Mouse (Mus musculus) midbrain, postnatal 0 days (tissue): ENCODE measurements around the gene Mzf1. TPM values are rescaled to one million over a fixed set of nuclear protein-coding genes. Genes with fewer than 3 reads are reported as not detected.

Experiments
- ATAC-seq: fragments of 200-750 bp; cut with Nextera tagmentation; 2 replicates; pipeline ENCODE4 v1.8.0; 2017; ENCODE audit warnings: moderate number of reproducible peaks, mild to moderate bottlenecking, moderate TSS enrichment, moderate library complexity; ENCODE audit not compliant: low FRiP score
- DNase-seq: peaks from one replicate; pipeline ENCODE4 v3.0.0-alpha.2; 2015; ENCODE audit warnings: low spot score
- H3K27ac ChIP-seq: fragments of 300-500 bp; sonication (generic); 2 replicates; pipeline ENCODE4 v1.5.1; 2014; ENCODE audit warnings: low read depth, mild to moderate bottlenecking, low read length, mixed read lengths
- H3K27me3 ChIP-seq: fragments of 300-500 bp; sonication (generic); 2 replicates; pipeline ENCODE4 v1.6.1; 2014; ENCODE audit warnings: low read length, control low read depth, mixed read lengths; ENCODE audit not compliant: insufficient read depth
- H3K36me3 ChIP-seq: fragments of 300-500 bp; sonication (generic); 2 replicates; pipeline ENCODE4 v1.6.1; 2014; ENCODE audit warnings: low read length, control low read depth, mixed read lengths; ENCODE audit not compliant: insufficient read depth
- H3K4me1 ChIP-seq: fragments of 300-500 bp; sonication (generic); 2 replicates; pipeline ENCODE4 v1.6.1; 2014; ENCODE audit warnings: mild to moderate bottlenecking, control low read depth, antibody characterized with exemption, low read length, mixed read lengths; ENCODE audit not compliant: insufficient read depth
- H3K4me2 ChIP-seq: fragments of 300-500 bp; sonication (generic); 2 replicates; pipeline ENCODE4 v1.6.1; 2014; ENCODE audit warnings: low read depth, mild to moderate bottlenecking, low read length, mixed read lengths; ENCODE audit not compliant: poor library complexity, severe bottlenecking
- H3K4me3 ChIP-seq: fragments of 300-500 bp; sonication (generic); 2 replicates; pipeline ENCODE4 v1.5.1; 2014; ENCODE audit warnings: low read depth, mild to moderate bottlenecking, low read length, moderate library complexity
- H3K9ac ChIP-seq: fragments of 300-500 bp; sonication (generic); replicated peaks from 2 replicates; pipeline ENCODE4 v1.6.1; 2014; ENCODE audit warnings: mild to moderate bottlenecking, low read length, moderate library complexity, mixed read lengths; ENCODE audit not compliant: poor library complexity, severe bottlenecking
- H3K9me3 ChIP-seq: fragments of 300-500 bp; sonication (generic); 2 replicates; pipeline ENCODE4 v1.6.1; 2016; ENCODE audit warnings: low read length, control low read depth
- CTCF ChIP-seq: IDR thresholded peaks from 2 replicates; pipeline ENCODE4 v1.5.1; 2016; ENCODE audit warnings: antibody characterized with exemption, mild to moderate bottlenecking
- WGBS: fragments of 180-500 bp; shearing (Covaris S2); extraction: QIAGEN DNeasy Blood & Tissue Kit; methylation state at CpG from one replicate; pipeline ENCODE4 v1.1.7; 2014; 5-methylcytosine and 5-hydroxymethylcytosine counted together
- polyA plus RNA-seq: library from polyadenylated mRNA; unstranded; fragments of >200 nt; fragmentation: Nextera tagmentation; extraction: Ambion mirVana; gene quantifications from 2 replicates; pipeline ENCODE4 v1.2.1, GENCODE M21; 2015
- total RNA-seq: library from RNA; depleted of rRNA; stranded (reverse); fragments of >200 nt; gene quantifications from 2 replicates; pipeline ENCODE4 v1.2.3, GENCODE M21; 2014; rRNA removed

Mzf1 gene
- total and polyA plus RNA-seq, 2 experiments from 2014 or later: 12.2 to 14.4 TPM

GRCm38 (mm10) chr7:12993148-12993547 is 61.4 kb downstream of the Mzf1 start:
- H3K9ac ChIP-seq: no peak overlapping the region
- H3K9me3 ChIP-seq: no peaks in the 10 kb centered on the region
- no peak overlapping the region for H3K27ac ChIP-seq
- 91% methylated on average over 10 of the region's 10 CpGs for WGBS
- no peak for DNase-seq
- H3K4me2 ChIP-seq: no peak overlapping the region
- TF ChIP-seq CTCF: no peak
- H3K4me3 ChIP-seq: no peak overlapping the region
- no peaks in the 10 kb centered on the region for H3K4me1 ChIP-seq
- H3K36me3 ChIP-seq: no peaks in the 10 kb centered on the region
- ATAC-seq: no peak
- H3K27me3 ChIP-seq: no peaks in the 10 kb centered on the region

Other genes starting within 250 kb of the Mzf1 start
- gene Zfp329, start 235.9 kb downstream of the Mzf1 start, total RNA-seq: 16.6 and 18.6 TPM in 2 replicates
- 16.1 and 22.3 TPM in 2 replicates for gene Zfp329, start 235.9 kb downstream of the Mzf1 start, polyA plus RNA-seq
- 11.8 and 18.4 TPM in 2 replicates for gene Zfp110, start 220.0 kb downstream of the Mzf1 start, total RNA-seq
- gene Zfp110, start 220.0 kb downstream of the Mzf1 start, polyA plus RNA-seq: 18.1 and 19.4 TPM in 2 replicates
- gene Zfp128, start 173.6 kb downstream of the Mzf1 start, total RNA-seq: 16.6 and 17.9 TPM in 2 replicates
- 2.0 and 3.0 TPM in 2 replicates for gene Zfp128, start 173.6 kb downstream of the Mzf1 start, polyA plus RNA-seq
- gene Zscan22, start 156.9 kb downstream of the Mzf1 start, total RNA-seq: 4.4 and 8.3 TPM in 2 replicates
- 2.6 and 3.7 TPM in 2 replicates for gene Zscan22, start 156.9 kb downstream of the Mzf1 start, polyA plus RNA-seq
- gene Rps5, start 132.5 kb downstream of the Mzf1 start, total RNA-seq: 1,185 and 1,542 TPM in 2 replicates
- 583 and 614 TPM in 2 replicates for gene Rps5, start 132.5 kb downstream of the Mzf1 start, polyA plus RNA-seq
- gene Rnf225, start 127.3 kb downstream of the Mzf1 start, total RNA-seq: 1.9 and 2.7 TPM in 2 replicates
- gene Rnf225, start 127.3 kb downstream of the Mzf1 start, polyA plus RNA-seq: 1.1 and 1.2 TPM in 2 replicates
- gene Zfp324, start 88.9 kb downstream of the Mzf1 start, total RNA-seq: 31.7 and 35.4 TPM in 2 replicates
- 7.7 and 9.0 TPM in 2 replicates for gene Zfp324, start 88.9 kb downstream of the Mzf1 start, polyA plus RNA-seq
- 11.9 and 13.0 TPM in 2 replicates for gene Zfp446, start 76.9 kb downstream of the Mzf1 start, total RNA-seq
- gene Zfp446, start 76.9 kb downstream of the Mzf1 start, polyA plus RNA-seq: 8.2 and 8.9 TPM in 2 replicates
- not detected in 2 replicates for gene Slc27a5, start 56.6 kb downstream of the Mzf1 start, total RNA-seq
- 0.18 and 0.21 TPM in 2 replicates for gene Slc27a5, start 56.6 kb downstream of the Mzf1 start, polyA plus RNA-seq
- gene Trim28, start 55.6 kb downstream of the Mzf1 start, total RNA-seq: 467 and 650 TPM in 2 replicates
- 187 and 190 TPM in 2 replicates for gene Trim28, start 55.6 kb downstream of the Mzf1 start, polyA plus RNA-seq
- 37.5 and 70.8 TPM in 2 replicates for gene Zbtb45, start 44.7 kb downstream of the Mzf1 start, total RNA-seq
- 29.0 and 31.8 TPM in 2 replicates for gene Zbtb45, start 44.7 kb downstream of the Mzf1 start, polyA plus RNA-seq
- gene Chmp2a, start 20.0 kb downstream of the Mzf1 start, total RNA-seq: 67.6 and 114 TPM in 2 replicates
- 198 and 205 TPM in 2 replicates for gene Chmp2a, start 20.0 kb downstream of the Mzf1 start, polyA plus RNA-seq
- gene Ube2m, start 16.5 kb downstream of the Mzf1 start, total RNA-seq: 359 and 383 TPM in 2 replicates
- 146 and 147 TPM in 2 replicates for gene Ube2m, start 16.5 kb downstream of the Mzf1 start, polyA plus RNA-seq
- gene Vmn1r85, start 40.4 kb upstream of the Mzf1 start, total RNA-seq: 0.33 and 0.85 TPM in 2 replicates
- gene Vmn1r85, start 40.4 kb upstream of the Mzf1 start, polyA plus RNA-seq: 0.25 and 0.27 TPM in 2 replicates
- not detected in 2 replicates for gene Vmn1r86, start 65.2 kb upstream of the Mzf1 start, total RNA-seq
- not detected in 2 replicates for gene Vmn1r86, start 65.2 kb upstream of the Mzf1 start, polyA plus RNA-seq
- not detected in 2 replicates for gene Vmn1r87, start 85.4 kb upstream of the Mzf1 start, total RNA-seq
- not detected in 2 replicates for gene Vmn1r87, start 85.4 kb upstream of the Mzf1 start, polyA plus RNA-seq
- gene Vmn1r88, start 104.8 kb upstream of the Mzf1 start, total RNA-seq: not detected in 2 replicates
- 0.01 TPM in 1 of 2 replicates, not detected in the other for gene Vmn1r88, start 104.8 kb upstream of the Mzf1 start, polyA plus RNA-seq
- not detected in 2 replicates for gene Vmn1r89, start 158.3 kb upstream of the Mzf1 start, total RNA-seq
- not detected in 2 replicates for gene Vmn1r89, start 158.3 kb upstream of the Mzf1 start, polyA plus RNA-seq
- 14.3 and 15.9 TPM in 2 replicates for gene Lig1, start 222.5 kb upstream of the Mzf1 start, total RNA-seq
- 33.7 and 35.3 TPM in 2 replicates for gene Lig1, start 222.5 kb upstream of the Mzf1 start, polyA plus RNA-seq
- gene Zswim9, start 224.0 kb upstream of the Mzf1 start, total RNA-seq: 10.9 and 11.5 TPM in 2 replicates
- gene Zswim9, start 224.0 kb upstream of the Mzf1 start, polyA plus RNA-seq: 6.6 and 8.1 TPM in 2 replicates